Mouse (Mus musculus) bone marrow macrophage, adult 2 months (primary cell): ENCODE measurements around the gene Hddc3.

Experiments used
- CTCF ChIP-seq: IDR thresholded peaks from 2 replicates; pipeline ENCODE4 v1.5.1; 2012; ENCODE audit warnings: low read depth, mild to moderate bottlenecking, low read length, moderate library complexity
- POLR2A ChIP-seq: IDR thresholded peaks from 2 replicates; pipeline ENCODE4 v1.6.1; 2012; ENCODE audit warnings: mild to moderate bottlenecking, low read depth, low read length, borderline replicate concordance

DNA sequence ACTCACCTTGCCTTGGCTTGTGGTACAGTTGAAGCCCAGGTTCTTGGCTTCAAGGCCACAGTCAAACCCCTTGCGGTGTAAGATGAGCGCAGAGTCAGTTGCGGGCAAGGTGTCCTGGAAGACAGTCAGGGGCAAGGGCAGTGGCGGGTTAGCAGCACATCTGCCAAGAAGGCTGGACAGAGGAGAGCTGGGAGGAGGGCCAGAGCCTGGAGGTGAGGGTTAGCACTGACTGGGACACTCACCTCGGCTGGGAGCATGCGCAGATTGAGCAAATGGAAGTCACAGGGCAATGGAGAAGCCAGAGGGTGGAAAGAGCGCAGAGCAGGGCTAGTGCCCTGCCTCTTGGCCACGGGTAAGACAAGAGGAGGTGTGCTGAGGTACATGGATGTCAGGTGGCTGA, 10.0 kb downstream of the Hddc3 start:
- TF ChIP-seq POLR2A (no peak), CTCF (no peak)
